9 mouse cellular contexts compared by ENCODE assay signal in genomic region chr9:123159330-123159729, GRCm38 (mm10). TPM values are rescaled to one million over a fixed set of nuclear protein-coding genes. Genes with fewer than 3 reads are reported as not detected.
DNase-seq lines count a peak whose midpoint lies in the region; ATAC-seq and TF ChIP-seq lines count a peak whose summit lies in the region.
"Had no signal": no experiment of that assay in that cellular context is flagged by ENCODE, and none has a peak within 500 bp of the region (broad histone marks: within the 10 kb centered on the region; RNA-seq: fewer than 3 reads in every experiment).

No protein-coding gene starts in this region.

- no peak overlapping the region for H3K27ac ChIP-seq in liver, postnatal 0 days (ENCODE audit: low read depth)
- H3K27ac ChIP-seq: heart, embryonic 15.5 days had no signal

- H3K27me3 ChIP-seq in C2C12 (ENCODE audit: control insufficient read depth, insufficient read depth, insufficient read length): no peaks in the 10 kb centered on the region
- H3K27me3 ChIP-seq in liver, postnatal 0 days (ENCODE audit: insufficient read depth, low read length): no peaks in the 10 kb centered on the region
- H3K27me3 ChIP-seq: heart, embryonic 15.5 days had no signal

- no peaks in the 10 kb centered on the region for H3K79me2 ChIP-seq in C2C12 (ENCODE audit: control insufficient read depth, insufficient read depth)

- DNase-seq in 3134 (ENCODE audit: extremely low read depth, insufficient read length, low spot score): peak; percentile 38
- peak; percentile 69 for DNase-seq in adrenal gland, postnatal 25 days
- DNase-seq in frontal cortex, postnatal 25 days (ENCODE audit: low spot score in 2 of 2): peak; percentile 67 to 72
- DNase-seq in large intestine, adult 2 months (ENCODE audit: low read depth, low spot score): peak; percentile 46
- peak; percentile 79 for DNase-seq in liver, postnatal 0 days
- peak; percentile 49 for DNase-seq in right cerebral cortex, postnatal 25 days

- WGBS in large intestine, adult 2 months: 50% methylated on average over 7 of the region's 7 CpGs
- 49% methylated on average over 7 of the region's 7 CpGs for WGBS in liver, postnatal 0 days (ENCODE audit: insufficient replicate concordance)

- no peak overlapping the region for H3K4me2 ChIP-seq in liver, postnatal 0 days (ENCODE audit: low read depth, low read length)
- H3K4me2 ChIP-seq: heart, embryonic 15.5 days had no signal

- no peak for TF ChIP-seq EP300 in liver, postnatal 0 days (IDR thresholded peaks at IDR 0.05; ENCODE audit: low read depth)

- H3K9me3 ChIP-seq in liver, postnatal 0 days (ENCODE audit: low read length): no peaks in the 10 kb centered on the region
- H3K9me3 ChIP-seq: heart, embryonic 15.5 days had no signal

- no peaks in the 10 kb centered on the region for H3K36me3 ChIP-seq in C2C12 (ENCODE audit: control insufficient read depth, insufficient read depth)
- no peaks in the 10 kb centered on the region for H3K36me3 ChIP-seq in liver, postnatal 0 days (replicated peaks; ENCODE audit: insufficient read depth, low read length)
- H3K36me3 ChIP-seq: heart, embryonic 15.5 days had no signal

- H3K9ac ChIP-seq in liver, postnatal 0 days (replicated peaks): no peak overlapping the region
- H3K9ac ChIP-seq: heart, embryonic 15.5 days had no signal

- no peak overlapping the region for H3ac ChIP-seq in C2C12 (ENCODE audit: control insufficient read depth, insufficient read length, low read depth)

- H3K4me3 ChIP-seq in C2C12 (ENCODE audit: insufficient read depth, poor library complexity, severe bottlenecking): no peak overlapping the region
- H3K4me3 ChIP-seq in liver, postnatal 0 days (ENCODE audit: low read depth, low read length): no peak overlapping the region
- H3K4me3 ChIP-seq: heart, embryonic 15.5 days had no signal

- peak; percentile 73; the same call in 1 of the 2 replicates for ATAC-seq in liver, postnatal 0 days
- ATAC-seq in monocyte, adult 5-6 weeks (replicated peaks; ENCODE audit: insufficient number of reproducible peaks, low FRiP score, low TSS enrichment, poor library complexity, severe bottlenecking): no peak

- no peaks in the 10 kb centered on the region for H3K4me1 ChIP-seq in liver, postnatal 0 days (ENCODE audit: insufficient read depth)
- H3K4me1 ChIP-seq: heart, embryonic 15.5 days had no signal

- no peaks in the 10 kb centered on the region for H3K79me3 ChIP-seq in C2C12 (ENCODE audit: low read depth)

- TF ChIP-seq CTCF in C2C12 (IDR thresholded peaks at IDR 0.05; ENCODE audit: control insufficient read depth, insufficient read depth, insufficient read length): peak; percentile 71
- peak; percentile 93 for TF ChIP-seq CTCF in liver, postnatal 0 days (IDR thresholded peaks at IDR 0.05; ENCODE audit: low read depth)

TF ChIP-seq in C2C12, 6 proteins besides CTCF, POLR2A, EP300 and RAD21:
- no peak for TF ChIP-seq CEBPB (IDR thresholded peaks at IDR 0.05; ENCODE audit: low read depth)
- no peak for TF ChIP-seq MAX (IDR thresholded peaks at IDR 0.05)
- no peak for TF ChIP-seq MYOD1 (IDR thresholded peaks at IDR 0.05; ENCODE audit: control insufficient read depth, insufficient read length, low read depth)
- TF ChIP-seq USF1 (IDR thresholded peaks at IDR 0.05; ENCODE audit: low read depth): no peak

RNA-seq across cellular contexts. Expression of gene Clec3b, which starts 8.6 kb away (rescaled TPM):
- polyA plus RNA-seq in C2C12 (2012; fragmentation: generic; extraction: Trizol): 0.11 TPM
- 11.4 and 15.0 TPM in 2 replicates for total RNA-seq in adrenal gland, postnatal 25 days (2021)
- 38.1 and 51.1 TPM in 2 replicates for polyA plus RNA-seq in large intestine, adult 2 months (2012; rRNA removed)
- 0.28 TPM in 1 of 2 replicates, not detected in the other for polyA plus RNA-seq in liver, postnatal 0 days (2015; fragmentation: Nextera tagmentation; extraction: Ambion mirVana)
- total RNA-seq in monocyte, adult 5-6 weeks (2017): not detected in 3 replicates

RNA-seq across cellular contexts. Expression of gene Exosc7, which starts 46.3 kb away (rescaled TPM):
- 60.6 TPM for polyA plus RNA-seq in C2C12 (2012; fragmentation: generic; extraction: Trizol)
- 42.9 and 50.9 TPM in 2 replicates for total RNA-seq in adrenal gland, postnatal 25 days (2021)
- 28.9 and 33.2 TPM in 2 replicates for polyA plus RNA-seq in large intestine, adult 2 months (2012; rRNA removed)
- 48.8 and 52.1 TPM in 2 replicates for polyA plus RNA-seq in liver, postnatal 0 days (2015; fragmentation: Nextera tagmentation; extraction: Ambion mirVana)
- total RNA-seq in monocyte, adult 5-6 weeks (2017): 36.2 to 49.5 TPM (median 42.3 TPM) in 3 replicates

RNA-seq across cellular contexts. Expression of gene Zdhhc3, which starts 46.3 kb away (rescaled TPM):
- 62.6 TPM for polyA plus RNA-seq in C2C12 (2012; fragmentation: generic; extraction: Trizol)
- 77.8 and 87.8 TPM in 2 replicates for total RNA-seq in adrenal gland, postnatal 25 days (2021)
- 89.6 and 152 TPM in 2 replicates for polyA plus RNA-seq in large intestine, adult 2 months (2012; rRNA removed)
- 17.8 and 19.1 TPM in 2 replicates for polyA plus RNA-seq in liver, postnatal 0 days (2015; fragmentation: Nextera tagmentation; extraction: Ambion mirVana)
- total RNA-seq in monocyte, adult 5-6 weeks (2017): 24.3 to 35.1 TPM (median 30.6 TPM) in 3 replicates

RNA-seq across cellular contexts. Expression of gene Cdcp1, which starts 56.5 kb away (rescaled TPM):
- not detected for polyA plus RNA-seq in C2C12 (2012; fragmentation: generic; extraction: Trizol)
- total RNA-seq in adrenal gland, postnatal 25 days (2021): 0.12 and 0.24 TPM in 2 replicates
- polyA plus RNA-seq in large intestine, adult 2 months (2012; rRNA removed): 31.4 and 43.1 TPM in 2 replicates
- polyA plus RNA-seq in liver, postnatal 0 days (2015; fragmentation: Nextera tagmentation; extraction: Ambion mirVana): 0.90 and 1.2 TPM in 2 replicates
- total RNA-seq in monocyte, adult 5-6 weeks (2017): not detected in 3 replicates

Comparison
In these comparisons a context has a peak if more than half of its experiments do, and no peak if none do; other contexts are left out.
1. RNA of gene Clec3b, which starts 8.6 kb away (polyA plus RNA-seq): 38.1 to 51.1 TPM in large intestine, adult 2 months; 0.11 TPM in C2C12 (single experiment) and 0.28 TPM in liver, postnatal 0 days; every median in the first group is over 10 times any median in the second.
2. Peak in every context shown above with its lines, with median percentiles within 50 percentile points of each other: DNase-seq.